Mouse (Mus musculus) E14TG2a.4 (cell line): ENCODE data around the gene Lama5.

ENCODE experiments used
- H3K27me3 ChIP-seq: 2 replicates; pipeline ENCODE4 v1.6.1; 2014; ENCODE audit warnings: low read length, control low read depth; ENCODE audit not compliant: insufficient read depth
- H3K36me3 ChIP-seq: 2 replicates; pipeline ENCODE4 v1.6.1; 2014; ENCODE audit warnings: low read length, control low read depth; ENCODE audit not compliant: insufficient read depth
- H3K4me1 ChIP-seq: replicated peaks from 2 replicates; pipeline ENCODE4 v1.6.1; 2014; ENCODE audit warnings: low read depth, low read length, control low read depth
- H3K4me3 ChIP-seq: replicated peaks from 2 replicates; pipeline ENCODE4 v1.5.1; 2014; ENCODE audit warnings: mild to moderate bottlenecking, low read length
- H3K9me3 ChIP-seq: 2 replicates; pipeline ENCODE4 v1.6.1; 2014; ENCODE audit warnings: low read length, control low read depth
- CTCF ChIP-seq: conservative IDR thresholded peaks from 2 replicates; pipeline ENCODE4 v1.5.1; 2014; ENCODE audit warnings: low read length
- NANOG ChIP-seq: IDR thresholded peaks from 2 replicates; pipeline ENCODE4 v1.6.1; 2014; ENCODE audit warnings: borderline replicate concordance, low read length, mixed read lengths
- POU5F1 ChIP-seq: IDR thresholded peaks from 2 replicates; pipeline ENCODE4 v1.6.1; 2014; ENCODE audit warnings: low read length, borderline replicate concordance

The Lama5 gene

DNA sequence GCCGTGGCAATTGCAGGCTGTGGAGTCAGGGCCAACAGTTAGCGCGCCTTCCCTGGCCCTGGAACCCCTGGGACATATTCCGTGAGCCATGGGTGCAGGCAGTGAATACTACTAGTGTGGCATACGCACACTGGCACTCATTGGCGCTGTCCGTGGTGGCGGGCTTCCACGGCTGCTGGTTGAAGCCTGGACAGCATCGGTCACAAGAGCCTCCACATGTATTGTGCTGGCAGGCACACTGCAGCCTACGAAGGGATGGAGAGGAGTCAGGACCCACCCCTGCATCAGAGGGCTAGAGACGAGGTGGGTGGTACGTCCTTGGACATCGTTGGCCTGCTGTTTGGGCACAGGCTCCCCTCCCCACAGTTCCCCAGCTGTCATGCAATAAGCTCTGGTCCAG is 23.4 kb downstream of the Lama5 start:
- H3K4me3 ChIP-seq: no peak overlapping the region
- peaks cover 71% of the 10 kb centered on the region for H3K4me1 ChIP-seq
- TF ChIP-seq POU5F1: no peak
- no peak for TF ChIP-seq NANOG
- no peak for TF ChIP-seq CTCF
- no peaks in the 10 kb centered on the region for H3K27me3 ChIP-seq
- H3K9me3 ChIP-seq: no peaks in the 10 kb centered on the region
- peaks cover 93% of the 10 kb centered on the region for H3K36me3 ChIP-seq

DNA sequence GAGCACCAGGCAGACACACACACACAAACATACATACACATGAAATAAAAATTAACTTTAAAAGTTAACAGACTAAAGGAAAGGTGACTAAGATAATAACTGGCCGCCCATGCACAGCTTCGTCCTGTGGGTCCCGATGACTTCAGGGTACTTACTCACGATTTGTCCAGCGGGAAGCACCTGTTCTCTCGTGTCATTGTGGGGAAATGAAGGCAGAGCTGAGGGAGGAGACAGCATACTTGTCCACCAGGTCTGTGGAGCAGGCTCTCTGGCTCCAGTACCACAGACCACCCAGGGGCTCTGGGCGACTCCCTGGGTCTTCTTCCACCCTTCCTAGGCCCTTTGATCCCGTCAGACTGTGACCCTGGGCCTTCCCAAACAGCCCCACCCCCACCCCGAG is 24.4 kb downstream of the Lama5 start:
- H3K36me3 ChIP-seq: peaks cover 92% of the 10 kb centered on the region
- H3K27me3 ChIP-seq: no peaks in the 10 kb centered on the region
- TF ChIP-seq CTCF (no peak), NANOG (no peak), POU5F1 (no peak)
- H3K9me3 ChIP-seq: no peaks in the 10 kb centered on the region
- no peak overlapping the region for H3K4me3 ChIP-seq
- H3K4me1 ChIP-seq: peaks cover 68% of the 10 kb centered on the region

- no peak for TF ChIP-seq NANOG
- TF ChIP-seq POU5F1: no peak
- TF ChIP-seq CTCF: no peak
- H3K36me3 ChIP-seq: peaks cover 92% of the 10 kb centered on the region
Observed at GRCm38 (mm10) chr2:180200681-180201080, 25.0 kb downstream of the Lama5 start.

GRCm38 (mm10) chr2:180198782-180199181 is 26.9 kb downstream of the Lama5 start:
- Histone ChIP-seq H3K9me3 (no peaks in the 10 kb centered on the region), H3K36me3 (peaks cover 92% of the 10 kb centered on the region), H3K4me3 (no peak overlapping the region), H3K4me1 (peaks cover 67% of the 10 kb centered on the region), H3K27me3 (no peaks in the 10 kb centered on the region)
- TF ChIP-seq NANOG: no peak
- TF ChIP-seq POU5F1: no peak
- no peak for TF ChIP-seq CTCF

More at GRCm38 (mm10) chr2:180200681-180201080, 25.0 kb downstream of the Lama5 start:
- no peaks in the 10 kb centered on the region for H3K27me3 ChIP-seq
- H3K9me3 ChIP-seq: no peaks in the 10 kb centered on the region
- H3K4me3 ChIP-seq: no peak overlapping the region
- H3K4me1 ChIP-seq: peaks cover 68% of the 10 kb centered on the region

DNA sequence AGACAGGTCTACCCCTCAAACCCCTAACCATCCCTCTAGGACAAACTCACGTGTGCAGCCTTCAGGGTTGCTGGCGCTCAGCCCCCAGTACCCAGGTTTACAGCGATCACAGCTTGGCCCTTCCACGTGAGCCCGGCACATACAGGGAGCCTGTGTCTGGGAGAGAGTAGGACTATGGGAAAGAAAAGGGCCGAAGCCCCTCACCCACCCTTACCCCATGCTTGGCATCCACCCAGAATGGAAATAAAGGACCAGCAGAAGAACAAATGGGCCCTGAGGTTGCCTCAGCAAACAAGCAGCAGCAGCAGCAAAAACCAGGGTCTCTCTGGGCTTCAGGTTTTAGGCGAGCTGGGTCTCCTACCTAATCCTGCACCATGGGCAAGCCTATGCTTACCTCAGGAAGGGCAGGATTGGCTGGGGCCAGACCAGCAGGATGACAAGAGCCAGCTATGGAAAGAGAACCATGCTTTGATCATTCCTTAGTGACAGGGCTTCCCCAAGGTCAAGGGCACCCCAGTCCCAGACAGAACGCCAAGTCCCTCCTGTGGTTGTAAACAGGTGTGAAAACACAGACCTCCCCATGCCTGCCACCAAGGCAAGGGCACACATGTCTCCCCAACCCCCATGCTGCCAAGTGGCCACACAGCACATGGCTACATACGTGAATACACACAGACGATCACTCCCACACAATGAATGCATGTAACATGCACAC is 28.2 kb downstream of the Lama5 start:
- H3K9me3 ChIP-seq: no peaks in the 10 kb centered on the region
- TF ChIP-seq CTCF (no peak), POU5F1 (no peak), NANOG (no peak)
- no peaks in the 10 kb centered on the region for H3K27me3 ChIP-seq
- H3K4me3 ChIP-seq: no peak overlapping the region
- H3K4me1 ChIP-seq: peaks cover 66% of the 10 kb centered on the region
- H3K36me3 ChIP-seq: peaks cover 92% of the 10 kb centered on the region

- Histone ChIP-seq H3K4me3 (no peak overlapping the region), H3K9me3 (no peaks in the 10 kb centered on the region), H3K36me3 (peaks cover 92% of the 10 kb centered on the region), H3K4me1 (peaks cover 66% of the 10 kb centered on the region), H3K27me3 (no peaks in the 10 kb centered on the region)
- no peak for TF ChIP-seq POU5F1
- no peak for TF ChIP-seq CTCF
- no peak for TF ChIP-seq NANOG
Observed at GRCm38 (mm10) chr2:180196610-180197322, 28.9 kb downstream of the Lama5 start.

- Histone ChIP-seq H3K36me3 (peaks cover 100% of the 10 kb centered on the region), H3K4me1 (peaks cover 48% of the 10 kb centered on the region), H3K27me3 (no peaks in the 10 kb centered on the region), H3K9me3 (no peaks in the 10 kb centered on the region), H3K4me3 (no peak overlapping the region)
- TF ChIP-seq CTCF (no peak), NANOG (no peak), POU5F1 (no peak)
Observed at GRCm38 (mm10) chr2:180187362-180187761, 38.3 kb downstream of the Lama5 start.

DNA sequence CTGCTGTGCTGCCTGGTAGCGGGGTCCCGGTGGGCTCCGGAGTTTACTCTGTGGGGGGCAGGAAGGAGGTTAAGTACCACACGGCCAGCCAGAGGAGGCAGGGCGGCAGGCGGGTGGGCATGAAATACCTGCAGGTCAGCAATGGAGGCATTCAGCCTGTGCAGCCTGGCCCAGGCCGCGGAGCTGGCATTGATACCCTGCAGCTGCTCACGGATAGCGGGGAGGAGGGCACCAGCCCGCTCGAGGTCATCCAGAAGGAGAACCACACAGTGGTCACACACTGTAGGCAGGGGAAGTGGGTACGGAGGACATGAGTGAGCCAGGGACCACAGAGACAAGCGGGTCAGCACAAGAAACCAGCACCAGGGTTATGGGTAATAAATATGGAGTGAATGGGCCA is 40.0 kb downstream of the Lama5 start:
- Histone ChIP-seq H3K4me1 (peaks cover 36% of the 10 kb centered on the region), H3K27me3 (no peaks in the 10 kb centered on the region), H3K9me3 (no peaks in the 10 kb centered on the region), H3K36me3 (peaks cover 100% of the 10 kb centered on the region), H3K4me3 (no peak overlapping the region)
- TF ChIP-seq CTCF: no peak

DNA sequence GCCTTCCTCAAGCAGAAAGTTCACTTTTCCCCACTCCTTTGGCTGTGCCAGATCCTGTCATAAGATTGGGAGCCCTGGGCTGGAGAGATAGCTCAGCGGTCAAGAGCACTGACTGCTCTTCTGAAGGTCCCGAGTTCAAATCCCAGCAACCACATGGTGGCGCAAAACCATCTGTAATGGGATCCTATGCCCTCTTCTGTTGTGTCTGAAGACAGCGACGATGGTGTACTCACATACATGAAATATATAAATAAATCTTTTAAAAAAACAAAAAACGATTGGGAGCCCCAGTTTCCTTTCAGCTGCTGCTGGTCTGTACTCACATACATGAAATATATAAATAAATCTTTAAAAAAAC is 40.9 kb downstream of the Lama5 start:
- H3K4me1 ChIP-seq: peaks cover 29% of the 10 kb centered on the region; the same call in 1 of the 2 replicates
- no peaks in the 10 kb centered on the region for H3K9me3 ChIP-seq
- H3K4me3 ChIP-seq: no peak overlapping the region
- no peaks in the 10 kb centered on the region for H3K27me3 ChIP-seq
- TF ChIP-seq POU5F1: no peak
- TF ChIP-seq NANOG: no peak
- no peak for TF ChIP-seq CTCF
- H3K36me3 ChIP-seq: peaks cover 100% of the 10 kb centered on the region
